Mouse (Mus musculus) ES-E14 (cell line): ENCODE measurements around the gene Cep295. TPM values are rescaled to one million over a fixed set of nuclear protein-coding genes. Genes with fewer than 3 reads are reported as not detected.

ENCODE experiments used
- DNase-seq: peaks from one replicate; pipeline ENCODE4 v3.0.0-alpha.2; 2013; ENCODE audit warnings: low read depth, low spot score
- H3K27ac ChIP-seq: 2 replicates; pipeline ENCODE4 v1.5.1; 2012; ENCODE audit warnings: low read depth, mild to moderate bottlenecking, low read length, moderate library complexity, mixed read lengths; ENCODE audit not compliant: poor library complexity, insufficient read depth, severe bottlenecking
- H3K36me3 ChIP-seq: 2 replicates; pipeline ENCODE4 v1.6.1; 2012; ENCODE audit warnings: mild to moderate bottlenecking, low read length, moderate library complexity, mixed read lengths; ENCODE audit not compliant: control insufficient read depth, poor library complexity, insufficient read depth, severe bottlenecking
- H3K4me1 ChIP-seq, 2 experiments: fragments of 150-350 bp in 1 of 2; sonication (generic) in 1 of 2; 2 replicates each; pipeline ENCODE4 v1.6.1; 2012; ENCODE audit warnings: low read length in 2 of 2, mild to moderate bottlenecking in 1 of 2, mixed read lengths in 1 of 2; ENCODE audit not compliant: control insufficient read depth in 2 of 2, insufficient read depth in 2 of 2, poor library complexity in 1 of 2
- H3K4me3 ChIP-seq, 2 experiments: fragments of 150-350 bp in 1 of 2; sonication (generic) in 1 of 2; 2 replicates each; pipeline ENCODE4 v1.5.1; 2012; ENCODE audit warnings: low read length in 2 of 2, low read depth in 1 of 2, mild to moderate bottlenecking in 1 of 2, mixed read lengths in 1 of 2; ENCODE audit not compliant: insufficient read depth in 1 of 2, poor library complexity in 1 of 2, severe bottlenecking in 1 of 2
- H3K9ac ChIP-seq: 2 replicates; pipeline ENCODE4 v1.6.1; 2012; ENCODE audit warnings: low read depth, mild to moderate bottlenecking, low read length, mixed read lengths; ENCODE audit not compliant: poor library complexity, insufficient read depth, severe bottlenecking
- H3K9me3 ChIP-seq: fragments of 150-350 bp; sonication (generic); 2 replicates; pipeline ENCODE4 v1.6.1; 2012; ENCODE audit warnings: low read depth, mild to moderate bottlenecking, low read length; ENCODE audit not compliant: control insufficient read depth, insufficient read depth
- CHD2 ChIP-seq: IDR thresholded peaks from 2 replicates; pipeline ENCODE4 v1.6.1; 2014; ENCODE audit warnings: mild to moderate bottlenecking, low read depth, low read length, inconsistent platforms
- HCFC1 ChIP-seq: IDR thresholded peaks from 2 replicates; pipeline ENCODE4 v1.6.1; 2012; ENCODE audit warnings: low read length, inconsistent platforms, borderline replicate concordance; ENCODE audit not compliant: insufficient read depth
- MAFK ChIP-seq: IDR thresholded peaks from 2 replicates; pipeline ENCODE4 v1.6.1; 2014; ENCODE audit warnings: mild to moderate bottlenecking, low read depth, low read length, inconsistent platforms; ENCODE audit not compliant: insufficient read depth
- ZC3H11A ChIP-seq: IDR thresholded peaks from 2 replicates; pipeline ENCODE4 v1.6.1; 2012; ENCODE audit warnings: low read depth, mild to moderate bottlenecking, inconsistent platforms, low read length, borderline replicate concordance
- ZNF384 ChIP-seq: IDR thresholded peaks from 2 replicates; pipeline ENCODE4 v1.6.1; 2012; ENCODE audit warnings: low read depth, low read length, inconsistent platforms
- in situ Hi-C, 2 experiments: fragments of 600-800 bp; cut with MboI; formaldehyde crosslinking; loops; one replicate each; pipeline ENCODE4 v1.15.1; 2025; ENCODE audit warnings: low sequenced_read_pairs in 2 of 2, inconsistent platforms in 1 of 2; ENCODE audit not compliant: unreplicated experiment in 2 of 2
- total RNA-seq: library from RNA; depleted of rRNA; stranded (reverse); fragments of 300-350 nt; gene quantifications from 2 replicates; pipeline ENCODE4 v1.2.3, GENCODE M21; 2012

Gene Cep295
- total RNA-seq, 1 experiment: 64.3 TPM

DNA sequence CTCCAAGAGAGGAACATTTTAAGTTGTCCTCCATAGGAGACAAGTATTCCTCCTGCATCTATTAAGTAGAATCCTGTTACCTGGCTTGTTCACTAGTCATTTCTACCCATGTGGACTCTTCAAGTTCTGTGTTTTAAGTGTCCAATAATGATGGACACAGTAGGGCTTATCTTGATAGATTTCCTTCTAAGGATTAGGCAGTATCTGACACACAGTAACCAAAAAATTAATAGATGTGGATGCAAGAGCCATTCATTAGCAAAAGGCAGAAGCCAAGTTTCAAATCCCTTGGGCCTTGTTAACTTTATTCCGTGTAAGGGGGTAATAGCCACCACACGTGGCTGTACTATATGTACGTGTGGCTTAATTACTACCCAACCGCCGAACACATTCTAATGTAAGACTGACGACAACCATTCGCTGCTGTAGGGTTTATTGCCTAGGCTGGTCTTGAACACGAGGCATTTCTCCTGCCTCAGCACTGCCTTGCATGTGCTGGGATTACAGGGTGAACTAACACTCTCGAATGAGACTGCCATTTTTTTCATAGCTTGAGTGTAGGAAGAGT is 588 bp downstream of the Cep295 start:
- Histone ChIP-seq H3K27ac (peak overlapping the region; percentile 73), H3K9me3 (no peaks in the 10 kb centered on the region), H3K36me3 (peaks cover 3% of the 10 kb centered on the region), H3K4me1 (0 out of 4 replicates have a peak, but pooled peaks cover 0 to 2% of the 10 kb centered on the region in 2 experiments), H3K9ac (peak overlapping the region; percentile 94), H3K4me3 (peak overlapping the region; percentile 93 to 95)
- DNase-seq: peak; percentile 15
- TF ChIP-seq ZNF384 (no peak), MAFK (no peak), CHD2 (no peak), ZC3H11A (no peak), HCFC1 (no peak)
- in situ Hi-C loops: no loop called here

DNA sequence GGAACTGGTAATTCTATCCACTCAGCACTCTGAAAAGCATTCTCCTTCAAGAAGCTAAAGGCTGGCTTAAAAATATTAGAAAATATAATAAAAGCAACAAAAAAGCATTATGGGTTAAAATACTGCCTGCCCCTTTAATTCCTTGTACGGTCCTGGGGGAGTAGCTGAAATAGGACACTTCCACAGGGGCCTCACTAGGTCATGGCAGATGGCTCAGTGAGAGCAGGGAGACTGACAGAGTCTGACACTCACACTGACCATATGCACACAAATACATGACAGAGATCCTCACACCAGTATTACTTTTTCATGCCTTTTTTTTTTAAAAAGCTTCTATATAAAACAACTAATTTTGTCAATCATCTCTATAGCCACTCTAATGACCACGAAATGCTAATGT is 7.7 kb downstream of the Cep295 start:
- DNase-seq: no peak
- Histone ChIP-seq H3K9ac (no peak overlapping the region), H3K27ac (no peak overlapping the region), H3K4me1 (no peaks in the 10 kb centered on the region), H3K36me3 (peaks cover 15% of the 10 kb centered on the region), H3K9me3 (no peaks in the 10 kb centered on the region), H3K4me3 (no peak overlapping the region)
- TF ChIP-seq CHD2: no peak
- in situ Hi-C loops: loop anchor here (25.0 kb wide), 2 partner anchors 538 to 1513 kb away; partner anchors contain the start of genes Cep57 (in 1 of the 2) and Fam76b (in 1 of the 2)

DNA sequence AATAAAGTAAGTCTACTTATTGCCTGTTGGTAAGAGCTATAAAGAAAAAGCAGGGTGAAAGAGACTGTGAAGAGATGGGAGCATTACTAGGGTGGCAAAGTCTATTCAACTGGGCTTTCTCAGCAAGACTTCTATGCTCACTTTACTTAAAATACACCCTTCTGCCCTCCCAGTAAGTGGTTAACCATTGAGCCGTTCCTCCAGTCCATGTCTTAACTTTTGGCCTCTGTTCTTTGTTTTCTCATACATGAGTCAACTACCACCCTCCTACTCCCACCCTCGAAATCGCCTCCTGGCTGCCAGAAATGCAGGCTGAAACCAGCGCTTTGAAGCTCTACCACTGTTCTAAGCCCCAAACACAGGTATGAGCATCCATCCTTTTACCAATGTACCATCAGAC is 19.8 kb downstream of the Cep295 start:
- no peak for DNase-seq
- H3K4me3 ChIP-seq: no peak overlapping the region
- H3K4me1 ChIP-seq: no peaks in the 10 kb centered on the region
- in situ Hi-C loops: loop anchor here (25.0 kb wide), 2 partner anchors 525 to 1500 kb away; partner anchors contain the start of genes Cep57 (in 1 of the 2) and Fam76b (in 1 of the 2)
- no peak for TF ChIP-seq CHD2
- no peak for TF ChIP-seq ZC3H11A
- no peak for TF ChIP-seq ZNF384
- TF ChIP-seq MAFK: no peak
- no peak for TF ChIP-seq HCFC1
- peaks cover 48% of the 10 kb centered on the region for H3K36me3 ChIP-seq
- no peak overlapping the region for H3K9ac ChIP-seq
- H3K27ac ChIP-seq: no peak overlapping the region
- H3K9me3 ChIP-seq: no peaks in the 10 kb centered on the region

DNA sequence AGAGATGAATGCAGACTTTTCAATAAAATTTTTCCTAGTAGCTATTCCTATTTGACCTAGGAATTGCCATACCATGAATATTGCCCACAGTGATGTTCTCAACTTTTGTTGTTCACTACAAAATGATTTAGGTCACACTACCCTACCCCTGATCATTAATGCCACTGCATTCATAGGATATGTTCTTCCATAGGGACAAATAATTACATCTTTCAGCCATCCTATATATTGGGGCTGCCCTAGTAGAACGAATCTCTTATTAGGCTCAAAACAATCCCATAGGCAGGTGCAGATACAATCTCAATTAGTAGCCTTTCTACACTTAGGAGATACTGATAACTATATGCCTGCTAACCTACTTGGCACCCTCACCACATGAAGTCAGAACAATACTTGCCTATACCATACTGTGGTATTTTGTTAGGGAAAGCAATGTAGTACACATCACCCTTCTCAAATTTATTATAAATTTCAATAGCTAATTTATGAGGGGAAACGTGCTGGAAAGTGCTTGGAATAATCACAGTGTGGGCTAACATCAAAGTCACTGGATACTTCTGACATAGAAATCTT is 39.3 kb downstream of the Cep295 start:
- no peaks in the 10 kb centered on the region for H3K4me1 ChIP-seq
- no peak overlapping the region for H3K4me3 ChIP-seq
- DNase-seq: no peak
- no peak for TF ChIP-seq MAFK
- peak; percentile 8; the same call in 1 of the 2 replicates for TF ChIP-seq CHD2
- peaks cover 33% of the 10 kb centered on the region for H3K36me3 ChIP-seq
- H3K27ac ChIP-seq: no peak overlapping the region
- H3K9ac ChIP-seq: no peak overlapping the region
- in situ Hi-C loops: no loop called here
- H3K9me3 ChIP-seq: no peaks in the 10 kb centered on the region

DNA sequence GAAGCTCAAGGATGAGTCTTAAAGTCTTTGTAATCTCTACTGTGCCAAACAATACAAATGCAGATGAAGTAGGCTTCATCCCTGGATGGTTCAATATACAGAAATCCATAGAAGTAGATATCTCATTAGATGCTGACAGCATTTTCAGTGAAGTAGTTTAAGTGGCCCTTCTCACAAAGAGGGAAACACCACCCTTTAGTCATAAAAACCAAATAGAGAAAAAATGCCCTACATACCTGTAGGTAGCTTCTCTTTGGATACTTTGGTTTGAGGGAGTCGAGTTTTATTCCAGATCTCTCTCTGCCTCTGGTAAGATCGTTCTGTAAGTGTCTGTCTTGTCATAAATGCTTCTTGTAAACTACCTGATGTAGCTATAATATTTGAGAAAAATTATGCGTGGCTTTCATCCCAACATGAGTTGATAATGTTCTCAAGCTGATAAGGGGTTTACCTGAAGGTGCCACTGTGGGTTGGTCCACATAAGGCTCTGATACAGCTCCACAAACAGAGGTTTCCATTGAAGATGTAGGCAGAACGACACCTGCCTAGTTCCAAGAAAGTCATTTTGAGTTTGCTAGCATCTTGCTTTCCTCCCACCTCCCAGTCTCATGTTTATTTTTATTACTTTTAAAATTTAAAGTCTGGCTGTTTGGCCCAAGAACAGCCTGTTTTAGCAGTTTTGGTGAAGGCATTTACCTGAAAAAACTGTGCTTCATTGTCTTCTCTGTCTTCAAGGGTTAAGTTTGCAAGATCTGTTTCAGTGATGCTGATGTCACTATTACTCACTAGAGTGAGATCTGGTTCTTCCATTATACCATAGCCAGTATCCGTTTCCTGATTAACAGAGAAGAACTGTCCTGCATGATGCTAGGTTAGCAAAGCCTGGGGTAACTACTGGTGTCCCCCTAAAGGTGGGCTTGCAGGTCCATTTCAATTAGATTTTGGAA is 40.1 kb downstream of the Cep295 start:
- no peak overlapping the region for H3K27ac ChIP-seq
- DNase-seq: no peak
- H3K36me3 ChIP-seq: peaks cover 33% of the 10 kb centered on the region; the same call in 1 of the 2 replicates
- H3K9me3 ChIP-seq: no peaks in the 10 kb centered on the region
- TF ChIP-seq CHD2: peak; percentile 45; the same call in 1 of the 2 replicates
- no peak for TF ChIP-seq HCFC1
- in situ Hi-C loops: no loop called here
- H3K4me3 ChIP-seq: no peak overlapping the region
- no peaks in the 10 kb centered on the region for H3K4me1 ChIP-seq
- H3K9ac ChIP-seq: no peak overlapping the region
